ENCODE assay signal across 6 mouse cellular contexts in the genomic region with DNA sequence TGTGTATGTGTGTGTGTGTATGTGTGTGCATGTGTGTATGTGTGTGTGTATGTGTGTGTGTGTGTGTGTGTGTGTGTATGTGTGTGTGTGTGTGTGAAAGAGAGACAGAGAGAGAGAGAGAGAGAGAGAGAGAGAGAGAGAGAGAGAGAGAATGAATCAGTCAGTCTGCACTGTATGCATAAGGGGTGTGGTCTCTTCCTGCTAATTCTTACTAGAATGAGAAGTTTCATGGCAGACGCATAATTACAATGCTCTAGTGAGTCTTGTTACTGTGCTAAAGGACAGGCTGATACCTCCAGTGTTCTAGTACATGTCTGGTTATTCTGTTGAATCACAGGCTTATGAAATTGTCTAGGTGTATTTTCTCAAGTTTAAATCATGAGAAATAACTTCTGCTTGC. TPM values are rescaled to one million over a fixed set of nuclear protein-coding genes. Genes with fewer than 3 reads are reported as not detected.
"Had no signal": no experiment of that assay in that cellular context is flagged by ENCODE, and none has a peak within 500 bp of the region (broad histone marks: within the 10 kb centered on the region; RNA-seq: fewer than 3 reads in every experiment).

No protein-coding gene starts in this region.

RNA-seq across cellular contexts. Expression of a gene that starts 51.8 kb away (rescaled TPM):
- polyA plus RNA-seq: heart, embryonic 12.5 days; heart, embryonic 14.5 days; heart, embryonic 16.5 days; hindbrain, embryonic 12.5 days; limb, embryonic 11.5 days; limb, embryonic 15.5 days had no signal
